ENCODE assay signal across 20 mouse cellular contexts in the genomic region with DNA sequence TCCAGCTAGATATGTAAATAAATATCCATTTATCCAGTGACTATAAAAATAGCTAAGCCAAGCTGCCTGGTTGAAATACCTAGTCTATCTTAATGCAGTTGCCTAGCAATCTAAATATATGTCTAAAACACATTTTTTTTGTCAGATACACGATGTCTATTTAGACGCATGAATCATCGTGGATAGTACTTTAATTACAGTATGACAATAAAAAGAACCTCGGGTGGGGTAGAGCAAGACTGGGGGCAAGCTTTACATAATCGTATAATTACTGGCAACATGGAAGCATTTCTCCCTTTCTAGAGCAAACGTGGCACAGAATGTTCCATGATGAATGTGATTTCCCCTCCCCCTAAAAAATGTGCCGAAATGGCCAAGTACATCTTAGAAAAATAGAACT.
DNase-seq lines count a peak whose midpoint lies in the region; ATAC-seq and TF ChIP-seq lines count a peak whose summit lies in the region.
"Had no signal": no experiment of that assay in that cellular context is flagged by ENCODE, and none has a peak within 500 bp of the region (broad histone marks: within the 10 kb centered on the region; RNA-seq: fewer than 3 reads in every experiment).

No protein-coding gene starts in this region.

- no peak for TF ChIP-seq CTCF in forebrain, postnatal 0 days (IDR thresholded peaks at IDR 0.05; ENCODE audit: low read depth)
- TF ChIP-seq CTCF in layer of hippocampus, adult 2 months (conservative IDR thresholded peaks at IDR 0.05) = no peak
- no peak for TF ChIP-seq CTCF in lung, embryonic 14.5 days (IDR thresholded peaks at IDR 0.05; ENCODE audit: low read depth)

- DNase-seq in forebrain, postnatal 0 days = peak; percentile 20
- DNase-seq in layer of hippocampus, adult 2 months (ENCODE audit: low spot score in 2 of 2) = no peak
- no peak for DNase-seq in layer of hippocampus, adult 9-11 months
- peak; percentile 41 for DNase-seq in lung, embryonic 14.5 days
- no peak for DNase-seq in lung, adult 18-20 months
- DNase-seq in right cerebral cortex, adult 18-20 months = peak; percentile 8
- DNase-seq in right cerebral cortex, postnatal 10 days (ENCODE audit: low spot score in 2 of 2) = no peak
- DNase-seq: adrenal gland, adult 8-10 months; adrenal gland, postnatal 36 days; B cell, adult 2 months; cerebellum, adult 11 months; cerebellum, adult 8-10 months; cerebellum, postnatal 14 days; gastrocnemius, postnatal 36 days had no signal

- H3K4me2 ChIP-seq in forebrain, postnatal 0 days (ENCODE audit: low read depth) = no peak overlapping the region
- H3K4me2 ChIP-seq in forebrain, embryonic 12.5 days = no peak overlapping the region
- no peak overlapping the region for H3K4me2 ChIP-seq in lung, embryonic 14.5 days
- H3K4me2 ChIP-seq: embryonic facial prominence, embryonic 12.5 days; heart, embryonic 13.5 days; hindbrain, embryonic 15.5 days had no signal

- no peak overlapping the region for H3K4me3 ChIP-seq in forebrain, postnatal 0 days (ENCODE audit: low read depth, low read length)
- H3K4me3 ChIP-seq in forebrain, embryonic 12.5 days (replicated peaks) = no peak overlapping the region
- H3K4me3 ChIP-seq in layer of hippocampus, adult 2 months = no peak overlapping the region
- H3K4me3 ChIP-seq in lung, embryonic 14.5 days (ENCODE audit: low read depth, low read length) = no peak overlapping the region
- H3K4me3 ChIP-seq: embryonic facial prominence, embryonic 12.5 days; heart, embryonic 13.5 days; hindbrain, embryonic 15.5 days had no signal

- no peaks in the 10 kb centered on the region for H3K4me1 ChIP-seq in forebrain, postnatal 0 days (ENCODE audit: insufficient read depth)
- H3K4me1 ChIP-seq in forebrain, embryonic 12.5 days = peaks cover 11% of the 10 kb centered on the region; the same call in 1 of the 2 replicates
- no peaks in the 10 kb centered on the region for H3K4me1 ChIP-seq in lung, embryonic 14.5 days (ENCODE audit: insufficient read depth)
- H3K4me1 ChIP-seq: hindbrain, embryonic 15.5 days had no signal

- H3K9ac ChIP-seq in forebrain, postnatal 0 days = no peak overlapping the region
- H3K9ac ChIP-seq in forebrain, embryonic 12.5 days = no peak overlapping the region
- H3K9ac ChIP-seq in lung, embryonic 14.5 days = no peak overlapping the region
- H3K9ac ChIP-seq: embryonic facial prominence, embryonic 12.5 days; heart, embryonic 13.5 days; hindbrain, embryonic 15.5 days had no signal

- H3K9me3 ChIP-seq in forebrain, postnatal 0 days (ENCODE audit: low read length) = no peaks in the 10 kb centered on the region
- no peaks in the 10 kb centered on the region for H3K9me3 ChIP-seq in forebrain, embryonic 12.5 days
- H3K9me3 ChIP-seq in lung, embryonic 14.5 days (ENCODE audit: low read depth, low read length) = no peaks in the 10 kb centered on the region
- H3K9me3 ChIP-seq: embryonic facial prominence, embryonic 12.5 days; heart, embryonic 13.5 days; hindbrain, embryonic 15.5 days had no signal

- H3K27me3 ChIP-seq in forebrain, postnatal 0 days (ENCODE audit: insufficient read depth, low read length) = no peaks in the 10 kb centered on the region
- no peaks in the 10 kb centered on the region for H3K27me3 ChIP-seq in forebrain, embryonic 12.5 days
- no peaks in the 10 kb centered on the region for H3K27me3 ChIP-seq in lung, embryonic 14.5 days (ENCODE audit: insufficient read depth, low read length)
- H3K27me3 ChIP-seq: embryonic facial prominence, embryonic 12.5 days; heart, embryonic 13.5 days; hindbrain, embryonic 15.5 days had no signal

- ATAC-seq in forebrain, postnatal 0 days = 0 out of 2 replicates have a peak, but pooled peaks have one; percentile 29
- ATAC-seq in forebrain, embryonic 12.5 days (ENCODE audit: low FRiP score) = no peak
- ATAC-seq in lung, embryonic 14.5 days (ENCODE audit: insufficient read depth) = no peak
- ATAC-seq: CD4-positive, CD25-positive, alpha-beta regulatory T cell, adult 4 months had no signal

- no peaks in the 10 kb centered on the region for H3K36me3 ChIP-seq in forebrain, postnatal 0 days (ENCODE audit: insufficient read depth)
- no peaks in the 10 kb centered on the region for H3K36me3 ChIP-seq in forebrain, embryonic 12.5 days (replicated peaks)
- no peaks in the 10 kb centered on the region for H3K36me3 ChIP-seq in lung, embryonic 14.5 days (ENCODE audit: insufficient read depth)
- H3K36me3 ChIP-seq: embryonic facial prominence, embryonic 12.5 days; G1E; heart, embryonic 13.5 days; hindbrain, embryonic 15.5 days had no signal

- H3K27ac ChIP-seq in forebrain, postnatal 0 days (ENCODE audit: low read depth, low read length) = no peak overlapping the region
- H3K27ac ChIP-seq in forebrain, embryonic 12.5 days = no peak overlapping the region
- H3K27ac ChIP-seq in layer of hippocampus, adult 2 months = peak overlapping the region; percentile 51
- H3K27ac ChIP-seq in lung, embryonic 14.5 days (ENCODE audit: low read depth) = no peak overlapping the region
- H3K27ac ChIP-seq: embryonic facial prominence, embryonic 12.5 days; heart, embryonic 13.5 days; hindbrain, embryonic 15.5 days had no signal

- 57% methylated on average over 7 of the region's 7 CpGs for WGBS in forebrain, postnatal 0 days
- 80% methylated on average over 7 of the region's 7 CpGs for WGBS in forebrain, embryonic 12.5 days
- 45% methylated on average over 7 of the region's 7 CpGs for WGBS in lung, embryonic 14.5 days

Comparison
In these comparisons a context has a peak if more than half of its experiments do, and no peak if none do; other contexts are left out.
1. DNase-seq: peak in forebrain, postnatal 0 days (single experiment), lung, embryonic 14.5 days (single experiment) and right cerebral cortex, adult 18-20 months (single experiment); none in layer of hippocampus, adult 2 months (0 of 2), layer of hippocampus, adult 9-11 months (single experiment), lung, adult 18-20 months (0 of 2) and right cerebral cortex, postnatal 10 days (0 of 2).